Mouse (Mus musculus) hindbrain, postnatal 0 days (tissue): ENCODE measurements at regions not wholly inside any gene's neighbourhood (a gene's known extent, or its start where the extent isn't known, plus 50 kb on each side); places are given as distances from the start of the nearest gene placed in this dataset.
A peak's percentile ranks its signal among the peaks of the same experiment; 100 is the strongest.

Experiments
- ATAC-seq: fragments of 200-750 bp; cut with Nextera tagmentation; 2 replicates; pipeline ENCODE4 v1.8.0; 2017; ENCODE audit warnings: mild to moderate bottlenecking, moderate TSS enrichment, moderate library complexity
- DNase-seq: peaks from one replicate; pipeline ENCODE4 v3.0.0-alpha.2; 2015; ENCODE audit warnings: low spot score
- H3K27ac ChIP-seq: fragments of 300-500 bp; sonication (generic); 2 replicates; pipeline ENCODE4 v1.5.1; 2014; ENCODE audit warnings: mild to moderate bottlenecking
- H3K27me3 ChIP-seq: fragments of 300-500 bp; sonication (generic); 2 replicates; pipeline ENCODE4 v1.6.1; 2014; ENCODE audit warnings: low read length, mixed read lengths; ENCODE audit not compliant: insufficient read depth
- H3K36me3 ChIP-seq: fragments of 300-500 bp; sonication (generic); 2 replicates; pipeline ENCODE4 v1.6.1; 2014; ENCODE audit warnings: low read length, mixed read lengths; ENCODE audit not compliant: insufficient read depth
- H3K4me1 ChIP-seq: fragments of 300-500 bp; sonication (generic); 2 replicates; pipeline ENCODE4 v1.6.1; 2014; ENCODE audit warnings: antibody characterized with exemption, low read length, mixed read lengths; ENCODE audit not compliant: insufficient read depth
- H3K4me2 ChIP-seq: fragments of 300-500 bp; sonication (generic); 2 replicates; pipeline ENCODE4 v1.6.1; 2014; ENCODE audit warnings: low read depth, mild to moderate bottlenecking, low read length, moderate library complexity, mixed read lengths
- H3K4me3 ChIP-seq: fragments of 300-500 bp; sonication (generic); 2 replicates; pipeline ENCODE4 v1.5.1; 2014; ENCODE audit warnings: low read length
- H3K9ac ChIP-seq: fragments of 300-500 bp; sonication (generic); replicated peaks from 2 replicates; pipeline ENCODE4 v1.6.1; 2014; ENCODE audit warnings: mild to moderate bottlenecking, low read length, moderate library complexity, mixed read lengths
- H3K9me3 ChIP-seq: fragments of 300-500 bp; sonication (generic); 2 replicates; pipeline ENCODE4 v1.6.1; 2016; ENCODE audit warnings: low read length, mixed read lengths
- CTCF ChIP-seq: IDR thresholded peaks from 2 replicates; pipeline ENCODE4 v1.5.1; 2016; ENCODE audit warnings: antibody characterized with exemption, control low read depth, low read depth
- WGBS: fragments of 180-500 bp; shearing (Covaris S2); extraction: QIAGEN DNeasy Blood & Tissue Kit; methylation state at CpG from one replicate; pipeline ENCODE4 v1.1.7; 2014; 5-methylcytosine and 5-hydroxymethylcytosine counted together

GRCm38 (mm10) chr10:97219474-97219873 lies 259.9 kb upstream of the Dcn start:
- Histone ChIP-seq H3K4me2 (no peak overlapping the region), H3K4me1 (no peaks in the 10 kb centered on the region), H3K4me3 (no peak overlapping the region), H3K27ac (no peak overlapping the region), H3K36me3 (no peaks in the 10 kb centered on the region), H3K27me3 (no peaks in the 10 kb centered on the region), H3K9me3 (no peaks in the 10 kb centered on the region), H3K9ac (no peak overlapping the region)
- DNase-seq (peak; percentile 60), ATAC-seq (peak; percentile 45; the same call in 1 of the 2 replicates)
- no peak for TF ChIP-seq CTCF
- WGBS = 44% methylated on average over 3 of the region's 3 CpGs

- no peaks in the 10 kb centered on the region for H3K9me3 ChIP-seq
- no peaks in the 10 kb centered on the region for H3K27me3 ChIP-seq
- H3K27ac ChIP-seq = no peak overlapping the region
- H3K4me3 ChIP-seq = no peak overlapping the region
- H3K4me2 ChIP-seq = no peak overlapping the region
- TF ChIP-seq CTCF = no peak
- H3K4me1 ChIP-seq = no peaks in the 10 kb centered on the region
- WGBS = 91% methylated on average over 3 of the region's 3 CpGs
- H3K9ac ChIP-seq = no peak overlapping the region
- DNase-seq (no peak), ATAC-seq (no peak)
- no peaks in the 10 kb centered on the region for H3K36me3 ChIP-seq
Observed at GRCm38 (mm10) chr10:97220431-97220830, 259.0 kb upstream of the Dcn start.

- no peak for TF ChIP-seq CTCF
- no peak overlapping the region for H3K4me2 ChIP-seq
- ATAC-seq = no peak
- no peak overlapping the region for H3K9ac ChIP-seq
- H3K4me1 ChIP-seq = no peaks in the 10 kb centered on the region
- WGBS = 77% methylated on average over 4 of the region's 4 CpGs
- H3K27me3 ChIP-seq = no peaks in the 10 kb centered on the region
- no peak overlapping the region for H3K4me3 ChIP-seq
- DNase-seq = no peak
- H3K9me3 ChIP-seq = no peaks in the 10 kb centered on the region
- no peaks in the 10 kb centered on the region for H3K36me3 ChIP-seq
- H3K27ac ChIP-seq = no peak overlapping the region
Observed at GRCm38 (mm10) chr10:97235631-97236030, 243.8 kb upstream of the Dcn start.

GRCm38 (mm10) chr10:97241476-97241875 lies 237.9 kb upstream of the Dcn start:
- WGBS = 76% methylated on average over 2 of the region's 2 CpGs
- Histone ChIP-seq H3K4me1 (no peaks in the 10 kb centered on the region), H3K36me3 (no peaks in the 10 kb centered on the region), H3K27ac (no peak overlapping the region), H3K4me2 (no peak overlapping the region), H3K4me3 (no peak overlapping the region), H3K9me3 (no peaks in the 10 kb centered on the region), H3K27me3 (no peaks in the 10 kb centered on the region), H3K9ac (no peak overlapping the region)
- ATAC-seq = no peak
- no peak for TF ChIP-seq CTCF
- DNase-seq = no peak

GRCm38 (mm10) chr10:97245674-97246073 lies 233.7 kb upstream of the Dcn start:
- no peaks in the 10 kb centered on the region for H3K4me1 ChIP-seq
- no peak overlapping the region for H3K9ac ChIP-seq
- DNase-seq (no peak), ATAC-seq (no peak)
- no peaks in the 10 kb centered on the region for H3K9me3 ChIP-seq
- no peak overlapping the region for H3K27ac ChIP-seq
- H3K4me2 ChIP-seq = no peak overlapping the region
- no peak for TF ChIP-seq CTCF
- no peaks in the 10 kb centered on the region for H3K36me3 ChIP-seq
- H3K27me3 ChIP-seq = no peaks in the 10 kb centered on the region
- H3K4me3 ChIP-seq = no peak overlapping the region
- 81% methylated on average over 3 of the region's 3 CpGs for WGBS

GRCm38 (mm10) chr10:97248522-97248921 lies 230.9 kb upstream of the Dcn start:
- H3K9me3 ChIP-seq = no peaks in the 10 kb centered on the region
- H3K4me2 ChIP-seq = no peak overlapping the region
- H3K27ac ChIP-seq = no peak overlapping the region
- no peaks in the 10 kb centered on the region for H3K4me1 ChIP-seq
- H3K9ac ChIP-seq = no peak overlapping the region
- H3K4me3 ChIP-seq = no peak overlapping the region
- H3K36me3 ChIP-seq = no peaks in the 10 kb centered on the region
- 93% methylated on average over 4 of the region's 4 CpGs for WGBS
- ATAC-seq (no peak), DNase-seq (no peak)
- no peak for TF ChIP-seq CTCF
- no peaks in the 10 kb centered on the region for H3K27me3 ChIP-seq

- H3K9ac ChIP-seq = no peak overlapping the region
- ATAC-seq (no peak), DNase-seq (no peak)
- H3K27ac ChIP-seq = no peak overlapping the region
- H3K36me3 ChIP-seq = no peaks in the 10 kb centered on the region
- H3K9me3 ChIP-seq = no peaks in the 10 kb centered on the region
- H3K4me3 ChIP-seq = no peak overlapping the region
- no peaks in the 10 kb centered on the region for H3K4me1 ChIP-seq
- 68% methylated on average over 1 of the region's 1 CpGs for WGBS
- no peaks in the 10 kb centered on the region for H3K27me3 ChIP-seq
- H3K4me2 ChIP-seq = no peak overlapping the region
- TF ChIP-seq CTCF = no peak
Observed at GRCm38 (mm10) chr10:97249760-97250159, 229.6 kb upstream of the Dcn start.
